Mouse (Mus musculus) limb, embryonic 11.5 days (tissue): Measurements from ENCODE around the gene Fads6. TPM values are rescaled to one million over a fixed set of nuclear protein-coding genes. Genes with fewer than 3 reads are reported as not detected.

Experiments
- ATAC-seq: fragments of 200-750 bp; cut with Nextera tagmentation; 2 replicates; pipeline ENCODE4 v1.8.0; 2017; ENCODE audit warnings: low read depth; ENCODE audit not compliant: insufficient number of reproducible peaks, low FRiP score, low TSS enrichment
- DNase-seq: peaks from one replicate; pipeline ENCODE4 v3.0.0-alpha.2; 2015; ENCODE audit warnings: low spot score
- H3K27ac ChIP-seq: fragments of 300-500 bp; sonication (generic); replicated peaks from 2 replicates; pipeline ENCODE4 v1.5.1; 2014; ENCODE audit warnings: low read depth, mild to moderate bottlenecking, low read length
- H3K27me3 ChIP-seq: fragments of 300-500 bp; sonication (generic); 2 replicates; pipeline ENCODE4 v1.6.1; 2014; ENCODE audit warnings: mild to moderate bottlenecking, low read length, mixed read lengths; ENCODE audit not compliant: control insufficient read depth, insufficient read depth
- H3K36me3 ChIP-seq: fragments of 300-500 bp; sonication (generic); 2 replicates; pipeline ENCODE4 v1.6.1; 2014; ENCODE audit warnings: mild to moderate bottlenecking, low read length, moderate library complexity, mixed read lengths; ENCODE audit not compliant: control insufficient read depth, insufficient read depth
- H3K4me1 ChIP-seq: fragments of 300-500 bp; sonication (generic); 2 replicates; pipeline ENCODE4 v1.6.1; 2014; ENCODE audit warnings: low read length, mixed read lengths; ENCODE audit not compliant: control insufficient read depth, insufficient read depth
- H3K4me2 ChIP-seq: fragments of 300-500 bp; sonication (generic); 2 replicates; pipeline ENCODE4 v1.6.1; 2014; ENCODE audit warnings: low read depth, mild to moderate bottlenecking, moderate library complexity; ENCODE audit not compliant: severe bottlenecking
- H3K4me3 ChIP-seq: fragments of 300-500 bp; sonication (generic); 2 replicates; pipeline ENCODE4 v1.5.1; 2014; ENCODE audit warnings: low read depth, low read length
- H3K9ac ChIP-seq: fragments of 300-500 bp; sonication (generic); 2 replicates; pipeline ENCODE4 v1.6.1; 2014; ENCODE audit warnings: mild to moderate bottlenecking, low read length
- H3K9me3 ChIP-seq: fragments of 300-500 bp; sonication (generic); 2 replicates; pipeline ENCODE4 v1.6.1; 2016; ENCODE audit warnings: low read length; ENCODE audit not compliant: control insufficient read depth
- WGBS: fragments of 180-500 bp; shearing (Covaris S2); extraction: QIAGEN DNeasy Blood & Tissue Kit; methylation state at CpG from one replicate; pipeline ENCODE4 v1.1.7; 2014; 5-methylcytosine and 5-hydroxymethylcytosine counted together
- polyA plus RNA-seq: library from polyadenylated mRNA; unstranded; fragments of >200 nt; fragmentation: Nextera tagmentation; extraction: Ambion mirVana; gene quantifications from 2 replicates; pipeline ENCODE4 v1.2.1, GENCODE M21; 2014

Fads6 gene
- polyA plus RNA-seq, 1 experiment from 2014 or later, result 0.04 TPM

- Histone ChIP-seq H3K4me1 (peaks cover 4% of the 10 kb centered on the region; the same call in 1 of the 2 replicates), H3K27me3 (no peaks in the 10 kb centered on the region), H3K4me2 (peak within 1 kb of the TSS; percentile 67), H3K9me3 (no peaks in the 10 kb centered on the region), H3K9ac (peak within 1 kb of the TSS; percentile 63), H3K4me3 (peak within 1 kb of the TSS; percentile 46), H3K36me3 (no peaks in the 10 kb centered on the region), H3K27ac (peak within 1 kb of the TSS; percentile 57; the same call in 1 of the 2 replicates)
- under 1% methylated on average over 42 of the region's 42 CpGs for whole genome bisulfite sequencing
- ATAC-seq (peak; percentile 95), DNase-seq (peak; percentile 98)
Observed at GRCm38 (mm10) chr11:115276780-115277603, 20.5 kb downstream of the Fads6 start, which contains the start of gene Fdxr. Gene Fdxr (minus strand): TSS chr11:115277050.

GRCm38 (mm10) chr11:115275954-115276353 lies 21.5 kb downstream of the Fads6 start:
- no peak for DNase-seq
- Histone ChIP-seq H3K9me3 (no peaks in the 10 kb centered on the region), H3K4me2 (peak overlapping the region; percentile 67), H3K4me1 (peaks cover 4% of the 10 kb centered on the region; the same call in 1 of the 2 replicates), H3K27ac (no peak overlapping the region), H3K36me3 (no peaks in the 10 kb centered on the region), H3K9ac (no peak overlapping the region), H3K27me3 (no peaks in the 10 kb centered on the region), H3K4me3 (peak overlapping the region; percentile 41; the same call in 1 of the 2 replicates)
- 51% methylated on average over 3 of the region's 3 CpGs for WGBS
- no peak for ATAC-seq

GRCm38 (mm10) chr11:115275509-115275908 lies 22.0 kb downstream of the Fads6 start:
- H3K4me1 ChIP-seq, result peaks cover 4% of the 10 kb centered on the region; the same call in 1 of the 2 replicates
- DNase-seq, result no peak
- H3K27ac ChIP-seq, result no peak overlapping the region
- no peak for ATAC-seq
- H3K9ac ChIP-seq, result no peak overlapping the region
- H3K27me3 ChIP-seq, result no peaks in the 10 kb centered on the region
- 82% methylated on average over 6 of the region's 6 CpGs for WGBS
- H3K4me2 ChIP-seq, result no peak overlapping the region
- H3K9me3 ChIP-seq, result no peaks in the 10 kb centered on the region
- H3K36me3 ChIP-seq, result no peaks in the 10 kb centered on the region
- H3K4me3 ChIP-seq, result no peak overlapping the region

GRCm38 (mm10) chr11:115274771-115275170 lies 22.7 kb downstream of the Fads6 start:
- no peak overlapping the region for H3K9ac ChIP-seq
- H3K4me1 ChIP-seq, result peaks cover 6% of the 10 kb centered on the region; the same call in 1 of the 2 replicates
- no peaks in the 10 kb centered on the region for H3K27me3 ChIP-seq
- H3K36me3 ChIP-seq, result no peaks in the 10 kb centered on the region
- no peaks in the 10 kb centered on the region for H3K9me3 ChIP-seq
- H3K27ac ChIP-seq, result no peak overlapping the region
- H3K4me2 ChIP-seq, result no peak overlapping the region
- H3K4me3 ChIP-seq, result no peak overlapping the region
- 86% methylated on average over 6 of the region's 6 CpGs for WGBS
- ATAC-seq (no peak), DNase-seq (no peak)

GRCm38 (mm10) chr11:115274178-115274577 lies 23.3 kb downstream of the Fads6 start:
- ATAC-seq (no peak), DNase-seq (no peak)
- Histone ChIP-seq H3K4me2 (no peak overlapping the region), H3K36me3 (no peaks in the 10 kb centered on the region), H3K4me3 (no peak overlapping the region), H3K27ac (no peak overlapping the region), H3K27me3 (no peaks in the 10 kb centered on the region), H3K4me1 (peaks cover 6% of the 10 kb centered on the region; the same call in 1 of the 2 replicates), H3K9ac (no peak overlapping the region), H3K9me3 (no peaks in the 10 kb centered on the region)
- 85% methylated on average over 7 of the region's 7 CpGs for WGBS

- 0 out of 2 replicates have a peak, but pooled peaks cover 2% of the 10 kb centered on the region for H3K36me3 ChIP-seq
- ATAC-seq (no peak), DNase-seq (no peak)
- H3K27ac ChIP-seq, result no peak overlapping the region
- H3K4me2 ChIP-seq, result no peak overlapping the region
- no peaks in the 10 kb centered on the region for H3K9me3 ChIP-seq
- peaks cover 6% of the 10 kb centered on the region; the same call in 1 of the 2 replicates for H3K4me1 ChIP-seq
- H3K27me3 ChIP-seq, result no peaks in the 10 kb centered on the region; the same call in none of the 2 replicates
- 73% methylated on average over 7 of the region's 7 CpGs for WGBS
- no peak overlapping the region for H3K9ac ChIP-seq
- no peak overlapping the region for H3K4me3 ChIP-seq
Observed at GRCm38 (mm10) chr11:115273735-115274134, 23.7 kb downstream of the Fads6 start.

GRCm38 (mm10) chr11:115272894-115273498 lies 24.5 kb downstream of the Fads6 start:
- Histone ChIP-seq H3K9me3 (no peaks in the 10 kb centered on the region), H3K4me3 (no peak overlapping the region), H3K4me1 (peaks cover 6% of the 10 kb centered on the region; the same call in 1 of the 2 replicates), H3K36me3 (0 out of 2 replicates have a peak, but pooled peaks cover 2% of the 10 kb centered on the region), H3K27ac (no peak overlapping the region), H3K27me3 (peaks cover 7% of the 10 kb centered on the region), H3K4me2 (no peak overlapping the region), H3K9ac (no peak overlapping the region)
- no peak for DNase-seq
- WGBS, result 82% methylated on average over 10 of the region's 10 CpGs
- ATAC-seq, result no peak

- H3K4me1 ChIP-seq, result peaks cover 6% of the 10 kb centered on the region; the same call in 1 of the 2 replicates
- H3K9me3 ChIP-seq, result no peaks in the 10 kb centered on the region
- no peak overlapping the region; the same call in 1 of the 2 replicates for H3K27ac ChIP-seq
- H3K36me3 ChIP-seq, result 0 out of 2 replicates have a peak, but pooled peaks cover 2% of the 10 kb centered on the region
- no peak overlapping the region for H3K4me3 ChIP-seq
- DNase-seq, result no peak
- H3K27me3 ChIP-seq, result peaks cover 22% of the 10 kb centered on the region
- H3K4me2 ChIP-seq, result no peak overlapping the region
- H3K9ac ChIP-seq, result no peak overlapping the region
- ATAC-seq, result no peak
- 58% methylated on average over 10 of the region's 10 CpGs for WGBS
Observed at GRCm38 (mm10) chr11:115271481-115271880, 26.0 kb downstream of the Fads6 start.
